Mouse (Mus musculus): ENCODE results near the gene Fsd1. TPM values are rescaled to one million over a fixed set of nuclear protein-coding genes. Genes with fewer than 3 reads are reported as not detected.

Fsd1 gene
- polyA plus RNA-seq, 1 experiment from 2014 or later: 215 TPM

DNA sequence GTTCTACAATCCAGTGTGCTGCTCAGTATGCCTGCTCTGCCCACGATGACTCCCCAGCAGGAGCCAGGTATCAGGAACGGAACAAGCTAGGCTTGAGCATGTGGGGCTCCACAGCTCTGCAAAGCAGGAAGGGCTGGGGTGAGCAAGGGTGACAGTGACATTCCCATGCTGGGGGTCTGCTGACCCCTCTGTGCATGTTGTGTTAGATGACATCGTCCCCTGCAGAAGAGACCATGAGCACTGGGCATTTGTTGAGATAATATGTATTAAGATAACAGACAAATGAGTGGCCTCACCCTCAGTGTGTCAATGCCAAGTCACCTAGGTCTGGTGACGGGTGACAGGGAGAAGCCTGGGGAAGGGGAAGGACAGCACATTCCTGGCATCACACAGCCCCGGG lies 38.6 kb downstream of the Fsd1 start:
- ATAC-seq (ENCODE audit: low FRiP score, low read depth): no peak
- Histone ChIP-seq H3K4me2 (no peak overlapping the region), H3K36me3 (peaks cover 3% of the 10 kb centered on the region; the same call in 1 of the 2 replicates), H3K27me3 (no peaks in the 10 kb centered on the region), H3K4me1 (replicated peaks) (peaks cover 32% of the 10 kb centered on the region), H3K4me3 (no peak overlapping the region), H3K9me3 (no peaks in the 10 kb centered on the region), H3K27ac (replicated peaks) (no peak overlapping the region), H3K9ac (no peak overlapping the region)
- 84% methylated on average over 5 of the region's 5 CpGs for WGBS

DNA sequence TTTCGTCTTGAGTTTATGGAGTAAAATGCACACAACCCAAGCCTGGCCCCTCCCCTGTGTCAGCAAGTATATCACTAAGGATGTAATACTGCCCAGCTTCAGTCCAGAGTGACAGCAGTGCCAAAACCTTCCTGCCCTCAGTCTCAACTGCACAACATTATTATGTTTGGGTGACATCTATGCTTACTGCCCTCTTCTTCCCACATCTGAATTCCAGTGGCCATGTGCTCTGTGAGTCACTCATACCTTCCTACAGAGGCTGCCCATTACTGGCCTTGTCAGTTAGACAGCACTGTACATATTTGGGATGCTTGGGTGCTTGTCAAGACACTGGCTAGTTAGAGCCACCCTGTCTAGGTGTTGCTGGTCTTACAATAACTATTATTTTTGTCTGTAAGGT lies 40.0 kb downstream of the Fsd1 start:
- WGBS: 89% methylated on average over 1 of the region's 1 CpGs
- Histone ChIP-seq H3K4me3 (no peak overlapping the region), H3K27ac (replicated peaks) (no peak overlapping the region)

DNA sequence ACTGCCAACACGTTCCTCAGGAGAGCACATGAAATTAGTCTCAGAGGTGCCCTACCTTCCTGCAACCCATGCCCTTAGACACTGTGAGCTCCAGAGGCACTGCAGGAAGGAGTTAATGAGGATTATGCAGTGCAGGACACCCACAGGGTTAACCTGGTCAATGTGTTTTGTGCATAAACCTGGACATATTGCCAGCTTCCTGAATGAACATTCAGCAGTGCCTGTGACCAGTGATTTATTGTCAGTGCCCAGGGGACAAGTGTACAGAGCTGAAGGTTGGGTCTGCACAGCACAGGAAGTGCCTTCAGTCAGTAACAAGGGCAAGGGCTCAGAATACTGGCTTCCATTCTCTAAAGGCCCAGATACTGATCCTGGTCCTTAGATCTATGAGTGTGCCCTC lies 40.6 kb downstream of the Fsd1 start:
- no peak for ATAC-seq (ENCODE audit: low FRiP score, low read depth)
- Histone ChIP-seq H3K9me3 (no peaks in the 10 kb centered on the region), H3K4me3 (no peak overlapping the region), H3K36me3 (peaks cover 3% of the 10 kb centered on the region; the same call in 1 of the 2 replicates), H3K27ac (replicated peaks) (no peak overlapping the region), H3K27me3 (no peaks in the 10 kb centered on the region), H3K9ac (no peak overlapping the region), H3K4me2 (no peak overlapping the region), H3K4me1 (replicated peaks) (peaks cover 31% of the 10 kb centered on the region)
- 82% methylated on average over 1 of the region's 1 CpGs for WGBS

More for the DNA sequence above, 40.0 kb downstream of the Fsd1 start:
- H3K36me3 ChIP-seq: peaks cover 3% of the 10 kb centered on the region; the same call in 1 of the 2 replicates
- no peaks in the 10 kb centered on the region for H3K27me3 ChIP-seq
- H3K9ac ChIP-seq: no peak overlapping the region
- H3K9me3 ChIP-seq: no peaks in the 10 kb centered on the region
- no peak overlapping the region for H3K4me2 ChIP-seq
- ATAC-seq (ENCODE audit: low FRiP score, low read depth): no peak
- H3K4me1 ChIP-seq (replicated peaks): peaks cover 37% of the 10 kb centered on the region

DNA sequence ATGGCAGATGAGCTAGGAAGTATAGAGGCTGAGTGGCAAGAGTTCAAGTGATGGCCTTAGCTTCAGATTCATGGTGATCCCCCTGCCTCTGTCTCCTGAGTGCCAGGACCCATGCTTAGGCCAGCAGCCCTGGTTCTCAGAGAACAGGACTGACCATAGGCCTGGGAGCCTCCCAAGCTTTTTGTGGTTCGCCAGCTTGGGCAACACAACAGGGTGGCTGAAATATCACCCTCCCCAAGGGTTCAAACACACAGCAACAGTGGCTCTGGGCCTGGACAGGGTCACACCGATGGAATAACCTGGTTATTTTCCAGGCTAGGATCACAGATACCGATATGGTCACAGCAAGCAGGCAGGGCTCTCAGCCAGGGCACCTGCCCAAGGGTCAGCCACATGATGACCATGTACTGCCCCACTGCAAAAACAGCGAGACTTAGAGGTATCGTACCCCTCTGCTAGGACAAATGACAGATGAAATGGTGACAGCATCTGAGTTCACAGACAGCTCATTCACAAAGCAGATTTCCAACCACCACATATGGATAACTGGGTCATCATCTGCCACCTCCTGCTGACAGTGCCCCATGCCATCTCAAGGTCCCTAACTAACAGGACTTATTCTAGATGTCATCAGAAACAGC lies 41.6 kb downstream of the Fsd1 start:
- H3K27me3 ChIP-seq: no peaks in the 10 kb centered on the region
- H3K9me3 ChIP-seq: no peaks in the 10 kb centered on the region
- no peak overlapping the region for H3K4me3 ChIP-seq
- peaks cover 3% of the 10 kb centered on the region; the same call in 1 of the 2 replicates for H3K36me3 ChIP-seq
- H3K27ac ChIP-seq (replicated peaks): no peak overlapping the region
- H3K9ac ChIP-seq: no peak overlapping the region
- H3K4me2 ChIP-seq: no peak overlapping the region
- WGBS: 94% methylated on average over 5 of the region's 5 CpGs
- no peak for ATAC-seq (ENCODE audit: low FRiP score, low read depth)
- peaks cover 29% of the 10 kb centered on the region for H3K4me1 ChIP-seq (replicated peaks)

DNA sequence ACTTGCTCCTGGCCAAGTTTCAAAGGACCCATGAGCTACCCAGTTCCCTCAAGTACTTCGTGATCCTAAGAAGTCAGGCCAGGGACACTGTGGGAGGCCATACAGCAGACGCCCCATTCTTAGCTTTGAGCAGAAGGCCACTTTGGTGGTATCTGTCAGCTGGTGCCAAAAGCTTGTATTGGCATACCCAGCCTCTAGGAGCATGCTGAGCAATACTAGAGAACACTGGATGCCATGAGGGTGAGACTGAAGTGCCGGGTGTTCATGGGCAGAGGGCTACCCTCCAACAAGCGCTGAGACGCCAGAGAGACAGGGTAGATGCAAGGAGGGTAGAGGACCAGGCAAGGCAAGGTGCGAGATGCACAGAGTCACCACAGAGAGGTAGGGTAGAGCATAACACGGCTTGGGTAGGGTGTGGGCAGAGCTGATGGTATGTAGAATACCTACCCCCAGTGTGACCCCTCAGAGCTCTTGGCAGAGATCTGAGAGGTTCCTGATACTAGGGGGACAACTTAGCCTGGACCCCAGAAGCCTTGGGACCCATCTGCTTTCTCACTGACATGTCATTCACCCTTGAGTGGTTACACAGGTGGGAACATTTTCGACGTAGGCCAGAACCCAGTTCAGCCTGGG lies 44.0 kb downstream of the Fsd1 start:
- no peak overlapping the region for H3K4me2 ChIP-seq
- peaks cover 43% of the 10 kb centered on the region for H3K4me1 ChIP-seq (replicated peaks)
- H3K36me3 ChIP-seq: peaks cover 9% of the 10 kb centered on the region; the same call in 1 of the 2 replicates
- H3K27me3 ChIP-seq: no peaks in the 10 kb centered on the region
- H3K9me3 ChIP-seq: no peaks in the 10 kb centered on the region
- WGBS: 84% methylated on average over 9 of the region's 9 CpGs
- ATAC-seq (ENCODE audit: low FRiP score, low read depth): no peak
- no peak overlapping the region for H3K27ac ChIP-seq (replicated peaks)
- H3K9ac ChIP-seq: no peak overlapping the region
- H3K4me3 ChIP-seq: no peak overlapping the region

DNA sequence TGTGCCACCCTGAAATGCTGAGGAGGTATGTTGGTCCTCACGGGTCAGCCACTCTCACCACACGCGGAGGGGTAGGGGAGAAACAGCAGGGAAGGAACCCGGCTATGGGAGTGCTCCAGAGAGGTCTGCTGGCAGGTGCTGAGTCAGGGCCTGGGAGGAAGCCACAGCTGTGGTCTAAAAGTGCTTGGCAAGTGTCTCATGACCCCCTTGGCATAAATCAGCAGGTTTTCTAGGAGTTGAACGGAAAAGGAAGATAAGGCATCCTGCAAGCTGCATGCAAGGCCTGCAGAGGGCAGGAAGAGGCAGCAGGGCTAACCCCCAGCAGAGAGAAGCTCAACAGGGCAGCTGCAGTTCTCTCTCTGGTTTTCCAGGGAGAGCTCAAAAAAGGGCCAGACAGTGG lies 44.6 kb downstream of the Fsd1 start:
- Histone ChIP-seq H3K27ac (replicated peaks) (no peak overlapping the region), H3K4me2 (no peak overlapping the region), H3K36me3 (peaks cover 9% of the 10 kb centered on the region; the same call in 1 of the 2 replicates), H3K9ac (no peak overlapping the region), H3K4me1 (replicated peaks) (peaks cover 48% of the 10 kb centered on the region), H3K27me3 (no peaks in the 10 kb centered on the region), H3K9me3 (no peaks in the 10 kb centered on the region), H3K4me3 (no peak overlapping the region)
- 71% methylated on average over 5 of the region's 5 CpGs for WGBS
- ATAC-seq (ENCODE audit: low FRiP score, low read depth): no peak

DNA sequence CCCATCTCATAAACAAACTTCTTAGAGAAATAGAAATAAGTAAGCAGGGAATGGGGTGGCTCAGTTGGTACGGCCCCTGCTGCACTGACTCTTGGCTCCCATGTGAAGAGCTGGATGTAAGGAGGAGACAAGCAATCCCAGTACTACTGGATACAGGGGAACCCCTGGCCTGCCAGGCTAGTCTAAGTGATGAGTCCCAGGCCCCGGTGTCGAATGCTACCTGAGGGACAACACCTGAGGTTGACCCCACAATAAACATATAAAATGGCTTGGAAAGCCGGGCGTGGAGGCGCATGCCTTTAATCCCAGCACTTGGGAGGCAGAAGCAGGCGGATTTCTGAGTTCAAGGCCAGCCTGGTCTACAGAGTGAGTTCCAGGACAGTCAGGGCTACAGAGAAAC lies 45.1 kb downstream of the Fsd1 start:
- 93% methylated on average over 7 of the region's 7 CpGs for WGBS
- Histone ChIP-seq H3K27ac (replicated peaks) (no peak overlapping the region), H3K9ac (no peak overlapping the region), H3K9me3 (no peaks in the 10 kb centered on the region), H3K36me3 (peaks cover 9% of the 10 kb centered on the region; the same call in 1 of the 2 replicates), H3K4me3 (no peak overlapping the region), H3K4me1 (replicated peaks) (peaks cover 48% of the 10 kb centered on the region), H3K4me2 (no peak overlapping the region), H3K27me3 (no peaks in the 10 kb centered on the region)
- ATAC-seq (ENCODE audit: low FRiP score, low read depth): no peak

DNA sequence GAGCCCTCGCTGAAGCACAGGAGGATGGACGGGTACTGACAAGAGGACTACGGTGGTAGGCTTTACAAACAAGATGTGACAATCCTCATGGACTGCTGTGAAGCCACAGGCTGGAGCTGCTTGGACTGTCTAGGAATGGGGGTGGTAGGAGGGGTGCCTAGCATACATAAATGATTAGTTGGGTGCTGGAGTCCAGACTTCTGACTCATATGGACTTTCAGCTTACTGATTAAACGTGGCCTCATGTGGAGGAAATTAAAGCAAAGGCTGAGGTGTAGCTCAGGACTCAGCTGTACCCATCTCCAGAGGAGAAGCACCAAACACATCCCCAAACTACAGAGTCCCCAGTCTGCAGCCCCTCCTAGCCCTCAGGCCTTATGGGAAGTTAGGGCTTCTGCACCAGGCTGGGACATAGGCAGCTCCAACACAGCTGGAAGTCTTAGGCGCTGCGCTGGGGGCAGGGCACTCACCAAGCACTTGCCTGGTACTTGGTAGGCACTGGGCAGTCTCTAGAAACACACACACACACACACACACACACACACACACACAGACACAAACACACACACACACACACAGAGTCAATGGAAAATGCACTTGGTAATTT lies 45.9 kb downstream of the Fsd1 start:
- Histone ChIP-seq H3K4me1 (replicated peaks) (peaks cover 53% of the 10 kb centered on the region), H3K27me3 (no peaks in the 10 kb centered on the region), H3K27ac (replicated peaks) (no peak overlapping the region), H3K4me3 (no peak overlapping the region), H3K36me3 (peaks cover 9% of the 10 kb centered on the region; the same call in 1 of the 2 replicates), H3K4me2 (no peak overlapping the region), H3K9me3 (no peaks in the 10 kb centered on the region), H3K9ac (no peak overlapping the region)
- ATAC-seq (ENCODE audit: low FRiP score, low read depth): no peak
- 78% methylated on average over 6 of the region's 6 CpGs for WGBS

DNA sequence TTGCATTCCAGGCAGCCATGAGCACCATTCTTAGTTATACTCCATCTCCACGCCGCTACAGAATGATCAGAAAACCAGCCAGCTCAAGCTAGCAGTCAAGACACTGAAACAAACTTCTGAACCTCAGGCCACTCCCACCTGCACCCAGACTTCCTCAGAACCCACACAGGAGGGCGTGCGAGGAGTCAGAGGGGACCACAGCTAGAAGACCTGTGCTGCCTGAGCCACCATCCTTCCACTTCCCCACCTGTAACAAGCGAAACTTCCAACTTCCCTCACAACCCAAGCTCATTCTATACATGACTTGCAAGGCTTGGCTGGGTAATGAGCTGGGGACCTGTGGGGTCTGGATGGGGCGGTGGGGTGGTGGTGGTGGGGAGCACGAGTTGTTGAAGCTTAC lies 46.5 kb downstream of the Fsd1 start:
- Histone ChIP-seq H3K4me3 (no peak overlapping the region), H3K4me1 (replicated peaks) (peaks cover 53% of the 10 kb centered on the region), H3K27me3 (no peaks in the 10 kb centered on the region), H3K36me3 (peaks cover 9% of the 10 kb centered on the region; the same call in 1 of the 2 replicates), H3K9ac (no peak overlapping the region), H3K9me3 (no peaks in the 10 kb centered on the region), H3K4me2 (no peak overlapping the region), H3K27ac (replicated peaks) (no peak overlapping the region)
- WGBS: 78% methylated on average over 7 of the region's 7 CpGs
- ATAC-seq (ENCODE audit: low FRiP score, low read depth): no peak

DNA sequence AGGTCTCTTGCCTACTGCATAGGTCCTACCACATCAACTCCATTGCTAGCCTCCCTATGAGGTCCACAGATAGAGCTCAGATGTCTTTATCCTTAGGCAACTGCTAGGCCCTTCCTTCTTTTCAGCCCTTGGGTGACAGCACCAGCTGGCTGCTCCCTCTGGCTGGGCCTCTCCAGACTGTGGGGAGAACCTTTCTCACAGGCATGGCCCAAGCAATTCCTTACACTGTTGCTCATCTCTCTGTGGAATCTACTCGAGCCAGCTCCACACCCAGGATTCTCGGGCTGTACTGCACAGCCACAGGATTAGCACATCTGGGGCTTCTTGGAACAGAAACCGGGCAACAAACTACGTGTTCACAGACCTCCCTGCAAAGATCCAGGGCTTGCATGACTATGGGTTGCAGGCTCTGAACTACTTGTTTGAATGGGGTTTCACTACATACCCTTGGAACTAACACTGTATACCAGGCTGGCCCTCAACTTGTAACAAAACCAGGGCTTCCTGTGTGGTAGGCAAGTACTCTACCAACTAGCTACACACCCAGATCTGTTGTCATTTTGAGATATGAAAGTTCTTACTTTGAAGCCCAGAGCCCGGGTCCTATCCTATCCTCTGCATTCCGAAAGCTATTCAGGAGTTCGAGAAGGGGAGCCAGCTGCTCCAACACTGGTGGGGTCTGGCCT lies 47.9 kb downstream of the Fsd1 start:
- no peaks in the 10 kb centered on the region for H3K27me3 ChIP-seq
- no peak overlapping the region for H3K4me3 ChIP-seq
- H3K27ac ChIP-seq (replicated peaks): no peak overlapping the region
- peaks cover 6% of the 10 kb centered on the region; the same call in 1 of the 2 replicates for H3K36me3 ChIP-seq
- no peak overlapping the region; the same call in 1 of the 2 replicates for H3K9ac ChIP-seq
- H3K4me1 ChIP-seq (replicated peaks): peaks cover 50% of the 10 kb centered on the region
- WGBS: 93% methylated on average over 7 of the region's 7 CpGs
- no peaks in the 10 kb centered on the region for H3K9me3 ChIP-seq
- no peak overlapping the region for H3K4me2 ChIP-seq
- no peak for ATAC-seq (ENCODE audit: low FRiP score, low read depth)

DNA sequence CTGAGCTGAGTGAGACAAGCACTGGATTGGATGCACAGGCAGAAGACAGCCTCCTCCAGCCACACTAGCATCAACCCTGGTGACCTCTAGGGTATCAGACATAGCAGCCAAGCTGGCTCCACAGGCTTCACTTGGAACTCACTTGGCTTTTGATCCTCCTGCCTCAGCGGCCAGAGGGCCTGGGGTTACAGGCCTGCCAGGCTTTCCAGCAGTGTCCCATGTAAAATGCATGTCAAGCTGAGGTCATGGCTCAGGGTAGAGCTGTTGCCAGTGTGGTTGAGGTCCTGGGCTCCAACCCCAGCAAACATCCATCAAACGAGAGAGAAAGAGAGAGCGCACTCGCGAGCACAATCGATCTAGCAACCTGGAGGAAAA lies 48.4 kb downstream of the Fsd1 start:
- H3K27me3 ChIP-seq: no peaks in the 10 kb centered on the region
- H3K4me2 ChIP-seq: peak overlapping the region; percentile 62; the same call in 1 of the 2 replicates
- 87% methylated on average over 6 of the region's 6 CpGs for WGBS
- ATAC-seq (ENCODE audit: low FRiP score, low read depth): no peak
- H3K4me1 ChIP-seq (replicated peaks): peaks cover 50% of the 10 kb centered on the region
- no peak overlapping the region; the same call in 1 of the 2 replicates for H3K4me3 ChIP-seq
- peaks cover 6% of the 10 kb centered on the region; the same call in 1 of the 2 replicates for H3K36me3 ChIP-seq
- H3K27ac ChIP-seq (replicated peaks): no peak overlapping the region
- H3K9ac ChIP-seq: no peak overlapping the region
- no peaks in the 10 kb centered on the region for H3K9me3 ChIP-seq

DNA sequence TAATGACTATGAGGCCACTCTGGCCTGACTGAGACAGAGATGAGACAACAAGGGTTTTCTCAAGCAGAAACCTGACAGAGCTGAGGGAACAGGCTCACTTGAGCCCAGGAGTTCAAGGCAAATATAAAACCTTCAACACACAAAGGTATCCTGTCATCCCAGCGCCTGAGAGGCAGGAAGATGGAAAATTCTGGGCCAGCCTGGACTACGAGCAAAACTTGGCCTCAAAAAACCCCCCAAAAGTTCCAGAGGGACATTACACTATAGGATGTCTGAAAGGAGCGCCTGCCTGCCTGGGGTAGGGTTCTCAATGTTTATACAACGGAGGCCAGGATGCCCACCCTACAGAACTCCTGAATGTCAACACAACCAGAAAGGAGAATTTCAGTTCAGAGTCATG lies 48.9 kb downstream of the Fsd1 start:
- Histone ChIP-seq H3K4me1 (replicated peaks) (peaks cover 49% of the 10 kb centered on the region), H3K4me2 (peak overlapping the region; percentile 62), H3K27ac (replicated peaks) (no peak overlapping the region), H3K9me3 (no peaks in the 10 kb centered on the region), H3K4me3 (peak overlapping the region; percentile 99), H3K36me3 (peaks cover 6% of the 10 kb centered on the region; the same call in 1 of the 2 replicates), H3K27me3 (no peaks in the 10 kb centered on the region), H3K9ac (peak overlapping the region; percentile 98)
- 84% methylated on average over 4 of the region's 4 CpGs for WGBS
- no peak for ATAC-seq (ENCODE audit: low FRiP score, low read depth)

Measured in hindbrain, embryonic 15.5 days (tissue).